ENCODE assay signal across 8 mouse cellular contexts in genomic region chr5:143386797-143387621, GRCm38 (mm10). TPM values are rescaled to one million over a fixed set of nuclear protein-coding genes. Genes with fewer than 3 reads are reported as not detected.
A peak's percentile ranks its signal among the peaks of the same experiment; 100 is the strongest.
DNase-seq lines count a peak whose midpoint lies in the region; ATAC-seq and TF ChIP-seq lines count a peak whose summit lies in the region.

No protein-coding gene starts in this region.

- peak overlapping the region; percentile 64 for H3K4me2 ChIP-seq in embryonic facial prominence, embryonic 12.5 days (replicated peaks)
- peak overlapping the region; percentile 85 for H3K4me2 ChIP-seq in kidney, embryonic 15.5 days

- H3K27me3 ChIP-seq in spleen, adult 2 months (ENCODE audit: control insufficient read depth, insufficient read depth, low read length): peaks cover 2% of the 10 kb centered on the region; the same call in 1 of the 2 replicates
- peaks cover 38% of the 10 kb centered on the region for H3K27me3 ChIP-seq in embryonic facial prominence, embryonic 12.5 days
- H3K27me3 ChIP-seq in kidney, embryonic 15.5 days: peaks cover 35% of the 10 kb centered on the region

- WGBS in spleen, adult 2 months: 11% methylated on average over 39 of the region's 39 CpGs
- 9% methylated on average over 39 of the region's 39 CpGs for WGBS in embryonic facial prominence, embryonic 12.5 days
- WGBS in kidney, embryonic 15.5 days: 7% methylated on average over 39 of the region's 39 CpGs

- no peak overlapping the region for H3K27ac ChIP-seq in spleen, adult 2 months (ENCODE audit: insufficient read depth, low read length)
- no peak overlapping the region for H3K27ac ChIP-seq in embryonic facial prominence, embryonic 12.5 days
- no peak overlapping the region for H3K27ac ChIP-seq in kidney, embryonic 15.5 days

- TF ChIP-seq POLR2A in spleen, adult 2 months (IDR thresholded peaks at IDR 0.05; ENCODE audit: low read depth, low read length): no peak

- 0 out of 2 replicates have a peak, but pooled peaks cover 5% of the 10 kb centered on the region for H3K4me1 ChIP-seq in spleen, adult 2 months (ENCODE audit: control insufficient read depth, insufficient read depth, insufficient read length)
- H3K4me1 ChIP-seq in embryonic facial prominence, embryonic 12.5 days: 0 out of 2 replicates have a peak, but pooled peaks cover 7% of the 10 kb centered on the region
- H3K4me1 ChIP-seq in kidney, embryonic 15.5 days: peaks cover 12% of the 10 kb centered on the region

- no peak for TF ChIP-seq CTCF in spleen, adult 2 months (IDR thresholded peaks at IDR 0.05; ENCODE audit: extremely low read depth, insufficient read depth, insufficient read length, insufficient replicate concordance)

- H3K9ac ChIP-seq in embryonic facial prominence, embryonic 12.5 days: no peak overlapping the region
- peak overlapping the region; percentile 31; the same call in 1 of the 2 replicates for H3K9ac ChIP-seq in kidney, embryonic 15.5 days

- no peaks in the 10 kb centered on the region for H3K36me3 ChIP-seq in spleen, adult 2 months (ENCODE audit: control insufficient read depth, insufficient read depth, low read length)
- no peaks in the 10 kb centered on the region for H3K36me3 ChIP-seq in embryonic facial prominence, embryonic 12.5 days
- no peaks in the 10 kb centered on the region for H3K36me3 ChIP-seq in kidney, embryonic 15.5 days

- peak overlapping the region; percentile 36; the same call in 1 of the 2 replicates for H3K4me3 ChIP-seq in spleen, adult 2 months (ENCODE audit: extremely low read depth, insufficient read depth, insufficient read length)
- peak overlapping the region; percentile 28 for H3K4me3 ChIP-seq in embryonic facial prominence, embryonic 12.5 days
- H3K4me3 ChIP-seq in kidney, embryonic 15.5 days (replicated peaks): peak overlapping the region; percentile 44

- peak; percentile 67 for ATAC-seq in embryonic facial prominence, embryonic 12.5 days (ENCODE audit: insufficient number of reproducible peaks, insufficient read depth, low FRiP score, low TSS enrichment)
- peak; percentile 84 for ATAC-seq in kidney, embryonic 15.5 days (replicated peaks; ENCODE audit: low FRiP score)

- no peak for DNase-seq in spleen, adult 2 months (ENCODE audit: low read depth in 1 of 2, low spot score in 2 of 2)
- no peak for DNase-seq in spleen, postnatal 4 days (ENCODE audit: low spot score in 2 of 2)
- peak; percentile 34 for DNase-seq in lung, postnatal 36 days
- peak; percentile 18 for DNase-seq in urinary bladder, postnatal 25 days (ENCODE audit: low spot score)
- DNase-seq in layer of hippocampus, adult 9-11 months: no peak
- no peak for DNase-seq in gastrocnemius, postnatal 10 days

- no peaks in the 10 kb centered on the region for H3K9me3 ChIP-seq in embryonic facial prominence, embryonic 12.5 days
- H3K9me3 ChIP-seq in kidney, embryonic 15.5 days (replicated peaks): no peaks in the 10 kb centered on the region

RNA-seq across cellular contexts. Expression of gene Kdelr2, which starts 16.6 kb away (rescaled TPM):
- 45.1 and 63.8 TPM in 2 replicates for polyA plus RNA-seq in spleen, adult 2 months (2012; rRNA removed)
- 288 and 302 TPM in 2 replicates for polyA plus RNA-seq in embryonic facial prominence, embryonic 12.5 days (2016; fragmentation: Nextera tagmentation; extraction: Ambion mirVana)
- polyA plus RNA-seq in kidney, embryonic 15.5 days (2015; fragmentation: Nextera tagmentation; extraction: Ambion mirVana): 344 and 350 TPM in 2 replicates
- total RNA-seq in gastrocnemius, postnatal 10 days (2021): 100 to 1,000 TPM in 1 of 2 experiments, 10 to 100 TPM in 1; 89.0 to 110 TPM

RNA-seq across cellular contexts. Expression of gene Grid2ip, which starts 29.9 kb away (rescaled TPM):
- polyA plus RNA-seq in spleen, adult 2 months (2012; rRNA removed): not detected in 2 replicates
- polyA plus RNA-seq in embryonic facial prominence, embryonic 12.5 days (2016; fragmentation: Nextera tagmentation; extraction: Ambion mirVana): 0.27 and 0.28 TPM in 2 replicates
- 0.14 TPM in 1 of 2 replicates, not detected in the other for polyA plus RNA-seq in kidney, embryonic 15.5 days (2015; fragmentation: Nextera tagmentation; extraction: Ambion mirVana)
- under 1 TPM; 0.05 to 0.11 TPM for total RNA-seq in gastrocnemius, postnatal 10 days (2021)

RNA-seq across cellular contexts. Expression of gene Zdhhc4, which starts 58.0 kb away (rescaled TPM):
- polyA plus RNA-seq in spleen, adult 2 months (2012; rRNA removed): 55.2 and 60.2 TPM in 2 replicates
- polyA plus RNA-seq in embryonic facial prominence, embryonic 12.5 days (2016; fragmentation: Nextera tagmentation; extraction: Ambion mirVana): 85.6 and 85.8 TPM in 2 replicates
- polyA plus RNA-seq in kidney, embryonic 15.5 days (2015; fragmentation: Nextera tagmentation; extraction: Ambion mirVana): 74.3 and 76.4 TPM in 2 replicates
- 10 to 100 TPM; 35.0 to 37.5 TPM for total RNA-seq in gastrocnemius, postnatal 10 days (2021)

Comparison
In these comparisons a context has a peak if more than half of its experiments do, and no peak if none do; other contexts are left out.
1. DNase-seq: peak in lung, postnatal 36 days (single experiment) and urinary bladder, postnatal 25 days (single experiment); none in spleen, adult 2 months (0 of 2), spleen, postnatal 4 days (0 of 2), layer of hippocampus, adult 9-11 months (single experiment) and gastrocnemius, postnatal 10 days (single experiment).
2. Peak in every context shown above with its lines, with median percentiles within 50 percentile points of each other: H3K4me3 ChIP-seq.